Mouse (Mus musculus) liver, postnatal 0 days (tissue): ENCODE data around the gene Tent4a.

Experiments
- CTCF ChIP-seq: sonication (generic); IDR thresholded peaks from 2 replicates; pipeline ENCODE4 v1.5.1; 2016; ENCODE audit warnings: antibody characterized with exemption, low read depth
- EP300 ChIP-seq: IDR thresholded peaks from 2 replicates; pipeline ENCODE4 v1.6.1; 2016; ENCODE audit warnings: antibody characterized with exemption, low read depth, mild to moderate bottlenecking

DNA sequence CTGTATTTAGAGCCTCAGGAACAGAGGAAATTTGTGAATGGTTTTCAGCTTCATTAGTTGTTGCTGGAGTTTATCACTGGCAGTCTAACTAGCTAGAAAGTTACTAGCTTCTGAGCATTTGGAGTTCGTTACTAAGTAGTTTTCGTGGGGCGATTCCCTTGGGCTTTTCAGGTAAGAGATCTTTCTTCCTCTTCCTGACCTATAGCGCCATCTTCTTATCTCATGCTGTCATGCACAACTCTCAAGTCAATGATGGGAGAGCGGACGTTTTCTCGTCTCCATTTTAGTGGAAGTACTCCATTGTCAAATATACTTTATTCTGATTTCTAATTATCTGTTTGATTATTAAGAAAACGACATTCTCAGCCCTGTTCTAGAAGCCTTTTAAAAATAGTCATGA, 15.6 kb upstream of the Tent4a start:
- TF ChIP-seq EP300: no peak
- TF ChIP-seq CTCF: peak; percentile 37
